Mouse (Mus musculus) erythroblast, embryonic 14.5 days (primary cell): ENCODE data around the gene Scd2.

Source experiments
- GATA1 ChIP-seq: IDR thresholded peaks from 2 replicates; pipeline ENCODE4 v1.6.1; 2012; ENCODE audit warnings: low read length, inconsistent platforms, mixed read lengths
- TAL1 ChIP-seq: IDR thresholded peaks from 3 replicates; pipeline ENCODE4 v1.6.1; 2012; ENCODE audit warnings: low read length, inconsistent platforms, mixed read lengths

GRCm38 (mm10) chr19:44251936-44252558, 41.4 kb upstream of the Scd2 start:
- TF ChIP-seq GATA1 = no peak
- no peak for TF ChIP-seq TAL1
